Mouse (Mus musculus) forebrain, embryonic 15.5 days (tissue): ENCODE data around the gene A730061H03Rik. TPM values are rescaled to one million over a fixed set of nuclear protein-coding genes. Genes with fewer than 3 reads are reported as not detected.

Experiments
- ATAC-seq: fragments of 200-750 bp; cut with Nextera tagmentation; replicated peaks from 2 replicates; pipeline ENCODE4 v1.8.0; 2017; ENCODE audit warnings: mild to moderate bottlenecking, moderate TSS enrichment, moderate library complexity
- H3K27ac ChIP-seq: fragments of 300-500 bp; sonication (generic); replicated peaks from 2 replicates; pipeline ENCODE4 v1.5.1; 2015; ENCODE audit warnings: mild to moderate bottlenecking, inconsistent platforms
- H3K27me3 ChIP-seq: fragments of 300-500 bp; sonication (generic); 2 replicates; pipeline ENCODE4 v1.6.1; 2015; ENCODE audit warnings: inconsistent platforms
- H3K36me3 ChIP-seq: fragments of 300-500 bp; sonication (generic); 2 replicates; pipeline ENCODE4 v1.6.1; 2015; ENCODE audit warnings: mild to moderate bottlenecking, inconsistent platforms
- H3K4me1 ChIP-seq: fragments of 300-500 bp; sonication (generic); 2 replicates; pipeline ENCODE4 v1.6.1; 2015; ENCODE audit warnings: inconsistent platforms
- H3K4me2 ChIP-seq: fragments of 300-500 bp; sonication (generic); replicated peaks from 2 replicates; pipeline ENCODE4 v1.6.1; 2015; ENCODE audit warnings: mild to moderate bottlenecking, inconsistent platforms
- H3K4me3 ChIP-seq: fragments of 300-500 bp; sonication (generic); 2 replicates; pipeline ENCODE4 v1.5.1; 2015; ENCODE audit warnings: mild to moderate bottlenecking, inconsistent platforms
- H3K9ac ChIP-seq: fragments of 300-500 bp; sonication (generic); replicated peaks from 2 replicates; pipeline ENCODE4 v1.6.1; 2015; ENCODE audit warnings: mild to moderate bottlenecking, inconsistent platforms
- H3K9me3 ChIP-seq: fragments of 300-500 bp; sonication (generic); 2 replicates; pipeline ENCODE4 v1.6.1; 2016; ENCODE audit warnings: inconsistent platforms
- WGBS: fragments of 180-500 bp; shearing (Covaris S2); methylation state at CpG from one replicate; pipeline ENCODE4 v1.1.7; 2015; ENCODE audit warnings: mixed read lengths; 5-methylcytosine and 5-hydroxymethylcytosine counted together
- polyA plus RNA-seq: library from polyadenylated mRNA; unstranded; fragments of >200 nt; fragmentation: Nextera tagmentation; extraction: Ambion mirVana; gene quantifications from 2 replicates; pipeline ENCODE4 v1.2.1, GENCODE M21; 2015

The A730061H03Rik gene
- polyA plus RNA-seq, 1 experiment from 2014 or later: 0.60 TPM

DNA sequence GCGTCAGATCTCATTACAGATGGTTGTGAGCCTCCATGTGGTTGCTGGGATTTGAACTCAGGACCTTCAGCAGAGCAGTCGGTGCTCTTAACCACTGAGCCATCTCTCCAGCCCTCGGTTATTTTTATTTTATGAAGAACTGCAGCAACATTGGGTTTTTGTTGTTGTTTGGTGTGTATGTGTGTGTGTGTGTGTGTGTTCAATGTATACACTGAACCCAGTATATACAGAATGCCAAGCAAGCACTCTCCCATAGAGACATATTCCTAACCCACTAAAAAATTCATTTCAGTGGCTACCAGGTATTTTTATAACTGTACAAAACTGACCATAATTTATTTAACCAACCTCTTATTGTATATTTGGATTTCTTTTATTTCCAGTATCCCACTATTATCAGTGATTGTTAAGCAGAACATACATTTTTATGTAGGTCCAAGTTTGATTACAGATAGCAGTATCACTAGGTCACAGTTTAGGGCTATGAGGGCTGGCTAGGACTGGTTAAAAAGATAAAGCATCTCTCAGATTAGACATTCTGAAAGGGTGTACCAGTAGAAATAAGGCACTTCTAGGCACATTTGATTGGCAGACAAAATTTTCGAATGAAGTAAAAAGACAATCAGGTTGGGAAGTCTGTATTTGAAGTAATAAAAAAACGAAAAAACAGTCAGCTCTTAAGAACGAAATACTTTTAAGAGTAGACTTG lies 1.3 kb downstream of the A730061H03Rik start:
- Histone ChIP-seq H3K4me2 (peak overlapping the region; percentile 67), H3K4me1 (peaks cover 21% of the 10 kb centered on the region), H3K27ac (peak overlapping the region; percentile 98; the same call in 1 of the 2 replicates), H3K36me3 (peaks cover 5% of the 10 kb centered on the region), H3K4me3 (peak overlapping the region; percentile 58), H3K9ac (peak overlapping the region; percentile 85), H3K9me3 (no peaks in the 10 kb centered on the region), H3K27me3 (no peaks in the 10 kb centered on the region)
- ATAC-seq: no peak
- 59% methylated on average over 6 of the region's 6 CpGs for WGBS

DNA sequence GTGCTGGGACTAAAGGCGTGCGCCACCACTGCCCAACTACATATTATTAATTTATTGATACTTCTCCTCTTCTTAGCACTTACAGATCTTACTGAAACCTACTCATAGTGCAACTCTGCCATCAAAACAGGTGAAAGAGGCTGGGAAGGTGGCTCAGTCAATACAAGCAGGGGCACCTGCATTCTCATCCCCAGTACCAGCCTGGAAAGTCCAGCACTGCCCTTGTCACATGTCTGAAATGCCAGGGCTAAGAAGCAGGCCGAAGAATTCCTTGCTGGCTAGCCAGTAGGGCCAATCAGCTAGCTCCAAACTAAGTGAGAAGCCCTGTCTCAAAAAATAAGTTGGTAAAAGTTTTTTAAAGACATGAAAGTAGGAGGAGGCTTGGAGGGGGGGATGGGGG lies 2.6 kb downstream of the A730061H03Rik start:
- H3K27me3 ChIP-seq: no peaks in the 10 kb centered on the region
- H3K4me2 ChIP-seq: no peak overlapping the region

DNA sequence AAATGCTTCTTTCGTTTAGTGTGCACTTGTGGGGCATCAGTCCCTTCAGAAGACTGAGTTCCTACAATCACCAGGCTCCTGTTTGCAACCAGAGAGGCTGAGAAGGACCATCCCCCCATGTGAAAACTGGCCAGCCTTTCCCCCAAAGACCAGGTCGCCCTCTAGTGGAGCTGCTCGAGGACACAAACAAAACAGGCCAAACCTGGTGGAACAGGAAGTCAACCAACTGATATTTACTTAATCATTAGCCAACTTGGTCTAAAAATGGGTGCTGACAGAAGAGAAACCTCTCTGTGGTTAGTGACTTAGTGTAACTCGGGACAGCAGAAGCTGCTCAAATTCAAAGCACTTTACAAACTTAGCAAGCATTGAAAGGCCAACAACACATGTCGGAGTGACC lies 3.2 kb downstream of the A730061H03Rik start:
- Histone ChIP-seq H3K27me3 (no peaks in the 10 kb centered on the region), H3K4me2 (no peak overlapping the region), H3K9ac (no peak overlapping the region), H3K36me3 (no peaks in the 10 kb centered on the region), H3K4me3 (no peak overlapping the region), H3K9me3 (no peaks in the 10 kb centered on the region), H3K27ac (no peak overlapping the region), H3K4me1 (peaks cover 18% of the 10 kb centered on the region)
- WGBS: 29% methylated on average over 5 of the region's 5 CpGs
- ATAC-seq: no peak

More for the DNA sequence above, 2.6 kb downstream of the A730061H03Rik start:
- Histone ChIP-seq H3K4me3 (no peak overlapping the region), H3K36me3 (no peaks in the 10 kb centered on the region), H3K9ac (no peak overlapping the region), H3K9me3 (no peaks in the 10 kb centered on the region), H3K4me1 (peaks cover 21% of the 10 kb centered on the region), H3K27ac (no peak overlapping the region)
- no peak for ATAC-seq
- WGBS: 92% methylated on average over 3 of the region's 3 CpGs

DNA sequence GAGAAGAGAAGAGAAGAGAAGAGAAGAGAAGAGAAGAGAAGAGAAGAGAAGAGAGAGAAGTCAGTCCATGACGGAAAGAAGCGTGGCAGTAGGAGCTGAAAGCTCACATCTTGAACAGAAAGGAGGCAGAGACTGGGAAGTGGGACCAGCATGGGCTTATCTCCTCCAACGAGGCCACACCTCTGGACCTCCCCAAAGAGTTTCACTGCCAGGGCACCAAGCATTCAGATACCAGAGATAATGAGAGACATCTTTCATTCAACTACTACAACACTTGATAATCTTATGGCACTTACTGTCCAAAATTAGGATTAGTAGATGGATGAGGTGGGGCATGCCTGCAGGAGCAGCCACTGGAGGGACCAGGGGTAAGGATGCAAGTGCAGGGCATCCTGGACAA lies 4.4 kb downstream of the A730061H03Rik start:
- H3K27ac ChIP-seq: no peak overlapping the region
- H3K4me1 ChIP-seq: peaks cover 7% of the 10 kb centered on the region
- H3K9ac ChIP-seq: no peak overlapping the region
- H3K4me3 ChIP-seq: no peak overlapping the region
- no peaks in the 10 kb centered on the region for H3K27me3 ChIP-seq
- no peak overlapping the region for H3K4me2 ChIP-seq
- H3K36me3 ChIP-seq: no peaks in the 10 kb centered on the region
- no peaks in the 10 kb centered on the region for H3K9me3 ChIP-seq
- WGBS: 91% methylated on average over 3 of the region's 3 CpGs
- no peak for ATAC-seq

DNA sequence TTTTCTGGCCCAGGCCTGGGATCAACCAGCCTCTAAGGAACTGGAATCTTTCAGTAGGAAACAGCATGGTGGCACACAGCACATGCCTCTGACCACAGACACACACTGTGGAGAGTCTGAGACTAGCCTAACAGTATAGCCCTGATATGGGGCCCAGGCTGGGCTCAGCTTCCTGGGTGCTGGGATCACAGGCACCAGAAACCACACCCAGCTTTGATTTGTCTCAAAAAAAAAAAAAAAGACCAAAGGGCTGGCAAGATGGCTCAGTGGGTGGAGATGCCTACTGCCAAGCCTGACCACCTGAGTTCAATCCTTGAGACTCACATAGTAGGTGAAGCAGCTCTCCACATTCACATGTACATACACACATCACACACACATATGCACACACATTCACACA lies 5.6 kb downstream of the A730061H03Rik start:
- no peak overlapping the region for H3K4me2 ChIP-seq
- no peak overlapping the region for H3K9ac ChIP-seq
- no peak overlapping the region for H3K27ac ChIP-seq
- H3K27me3 ChIP-seq: no peaks in the 10 kb centered on the region
- no peak overlapping the region for H3K4me3 ChIP-seq
- ATAC-seq: no peak
- peaks cover 7% of the 10 kb centered on the region for H3K4me1 ChIP-seq
- H3K36me3 ChIP-seq: no peaks in the 10 kb centered on the region; the same call in 1 of the 2 replicates
- H3K9me3 ChIP-seq: no peaks in the 10 kb centered on the region

DNA sequence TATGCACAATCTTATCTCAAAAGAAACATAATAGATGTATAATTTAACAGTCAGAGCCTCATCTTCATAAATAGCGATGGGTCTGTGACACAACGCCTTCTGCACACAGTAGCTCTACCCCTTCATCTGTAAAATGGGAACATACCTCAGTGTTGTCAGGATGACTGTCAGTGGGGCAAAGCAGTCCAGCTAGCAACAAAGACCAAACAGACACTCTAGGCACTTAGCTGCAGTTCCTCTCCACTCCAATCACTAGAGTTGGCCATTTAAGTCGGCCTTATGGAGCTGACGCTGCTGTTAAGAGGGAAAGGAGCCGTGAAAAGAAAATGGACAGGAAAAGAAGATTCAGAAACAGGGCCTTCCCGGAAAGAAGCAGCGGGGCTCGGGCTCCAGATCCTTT lies 8.4 kb downstream of the A730061H03Rik start:
- no peaks in the 10 kb centered on the region for H3K4me1 ChIP-seq

DNA sequence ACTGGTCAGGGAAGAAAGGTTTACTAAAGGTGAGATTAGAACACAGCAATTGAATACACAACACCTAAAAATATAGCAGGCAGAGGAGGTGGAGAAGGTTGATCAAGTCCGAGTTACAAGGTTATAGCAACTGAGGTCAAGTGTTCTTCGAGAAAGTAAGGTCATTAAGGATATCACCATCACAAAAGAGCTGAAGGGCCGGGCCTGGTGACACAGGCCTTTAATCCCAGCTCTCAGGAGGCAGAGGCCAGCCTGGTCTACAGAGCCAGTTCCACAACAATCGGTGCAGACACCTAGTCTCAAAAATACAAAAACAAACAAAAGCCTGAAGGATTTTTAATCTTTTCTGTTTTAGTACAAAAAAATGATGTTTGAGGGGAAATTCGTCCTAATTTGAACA lies 8.9 kb downstream of the A730061H03Rik start:
- Histone ChIP-seq H3K4me2 (no peak overlapping the region), H3K9me3 (no peaks in the 10 kb centered on the region), H3K27me3 (no peaks in the 10 kb centered on the region), H3K36me3 (peaks cover 18% of the 10 kb centered on the region), H3K9ac (no peak overlapping the region), H3K4me1 (no peaks in the 10 kb centered on the region), H3K4me3 (no peak overlapping the region), H3K27ac (no peak overlapping the region)
- 68% methylated on average over 5 of the region's 5 CpGs for WGBS
- no peak for ATAC-seq

More for the DNA sequence above, 8.4 kb downstream of the A730061H03Rik start:
- no peak for ATAC-seq
- Histone ChIP-seq H3K4me2 (no peak overlapping the region), H3K4me3 (no peak overlapping the region), H3K27me3 (no peaks in the 10 kb centered on the region), H3K27ac (no peak overlapping the region), H3K9ac (no peak overlapping the region), H3K9me3 (no peaks in the 10 kb centered on the region), H3K36me3 (peaks cover 18% of the 10 kb centered on the region)
- 87% methylated on average over 8 of the region's 8 CpGs for WGBS

DNA sequence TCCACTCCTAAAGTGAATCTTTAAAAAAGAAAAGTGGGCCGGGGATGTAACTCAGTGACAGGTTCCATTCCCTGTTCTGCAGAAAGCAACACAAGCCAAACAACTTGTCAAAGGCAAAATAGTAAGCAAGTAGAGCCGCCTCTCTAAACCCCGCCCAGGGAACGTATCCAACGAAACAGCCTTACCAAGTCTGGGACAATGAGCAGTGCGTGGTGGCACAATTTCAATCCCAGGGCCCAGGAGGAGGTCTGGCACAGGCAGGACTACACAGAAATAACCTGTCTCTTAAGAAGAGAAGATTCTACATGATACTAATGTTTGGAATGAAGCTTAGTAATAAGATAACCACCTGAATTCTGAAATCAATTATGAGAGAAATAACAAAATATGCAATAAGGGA lies 10.0 kb downstream of the A730061H03Rik start:
- Histone ChIP-seq H3K9me3 (no peaks in the 10 kb centered on the region), H3K36me3 (peaks cover 18% of the 10 kb centered on the region), H3K27ac (no peak overlapping the region), H3K9ac (no peak overlapping the region), H3K4me2 (no peak overlapping the region), H3K27me3 (no peaks in the 10 kb centered on the region), H3K4me1 (no peaks in the 10 kb centered on the region), H3K4me3 (no peak overlapping the region)
- WGBS: 73% methylated on average over 6 of the region's 6 CpGs
- ATAC-seq: no peak

DNA sequence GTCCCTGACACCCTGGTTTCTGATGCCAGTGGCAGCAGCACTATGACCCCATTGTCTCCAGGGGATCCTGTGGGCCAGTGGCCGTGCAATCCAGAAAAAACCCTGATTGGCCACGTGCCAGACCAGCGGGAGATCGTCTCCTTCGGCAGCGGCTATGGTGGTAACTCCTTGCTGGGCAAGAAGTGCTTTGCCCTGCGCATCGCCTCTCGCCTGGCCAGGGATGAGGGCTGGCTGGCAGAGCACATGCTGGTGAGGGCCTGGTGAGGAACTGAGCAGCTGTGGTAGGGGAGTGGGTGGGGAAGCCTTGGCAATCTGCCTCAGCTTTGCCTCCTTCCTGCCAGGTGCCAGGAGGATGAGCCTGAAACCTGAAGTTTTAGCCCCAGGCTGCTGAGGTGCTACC lies 15.9 kb downstream of the A730061H03Rik start:
- H3K9ac ChIP-seq: no peak overlapping the region
- no peaks in the 10 kb centered on the region for H3K27me3 ChIP-seq
- no peak overlapping the region for H3K27ac ChIP-seq
- H3K4me1 ChIP-seq: peaks cover 31% of the 10 kb centered on the region
- no peak for ATAC-seq
- no peak overlapping the region for H3K4me2 ChIP-seq
- H3K9me3 ChIP-seq: no peaks in the 10 kb centered on the region
- no peak overlapping the region for H3K4me3 ChIP-seq
- WGBS: 41% methylated on average over 9 of the region's 9 CpGs
- H3K36me3 ChIP-seq: peaks cover 19% of the 10 kb centered on the region

DNA sequence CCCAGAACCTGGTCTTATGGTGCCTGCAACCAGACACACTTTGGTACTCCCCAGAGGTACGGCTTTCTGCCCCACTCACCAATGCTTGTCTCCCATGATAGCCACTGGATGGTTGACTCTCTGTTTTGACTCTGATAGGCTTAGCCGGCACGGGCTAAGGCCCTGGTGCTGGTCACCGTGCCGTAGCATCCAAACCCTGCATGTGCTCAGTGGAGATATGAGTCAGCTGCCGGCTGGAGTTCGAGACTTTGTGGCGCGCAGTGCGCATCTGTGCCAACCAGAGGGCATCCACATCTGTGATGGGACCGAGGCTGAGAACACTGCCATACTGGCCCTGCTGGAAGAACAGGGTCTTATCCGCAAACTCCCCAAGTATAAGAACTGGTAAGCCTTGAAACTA lies 17.9 kb downstream of the A730061H03Rik start:
- 0 out of 2 replicates have a peak, but pooled peaks cover 3% of the 10 kb centered on the region for H3K36me3 ChIP-seq
- H3K4me2 ChIP-seq: no peak overlapping the region
- no peaks in the 10 kb centered on the region for H3K27me3 ChIP-seq
- H3K4me3 ChIP-seq: no peak overlapping the region
- no peak overlapping the region for H3K9ac ChIP-seq
- no peak for ATAC-seq
- H3K9me3 ChIP-seq: no peaks in the 10 kb centered on the region
- 95% methylated on average over 12 of the region's 12 CpGs for WGBS
- peaks cover 31% of the 10 kb centered on the region for H3K4me1 ChIP-seq
- no peak overlapping the region for H3K27ac ChIP-seq

DNA sequence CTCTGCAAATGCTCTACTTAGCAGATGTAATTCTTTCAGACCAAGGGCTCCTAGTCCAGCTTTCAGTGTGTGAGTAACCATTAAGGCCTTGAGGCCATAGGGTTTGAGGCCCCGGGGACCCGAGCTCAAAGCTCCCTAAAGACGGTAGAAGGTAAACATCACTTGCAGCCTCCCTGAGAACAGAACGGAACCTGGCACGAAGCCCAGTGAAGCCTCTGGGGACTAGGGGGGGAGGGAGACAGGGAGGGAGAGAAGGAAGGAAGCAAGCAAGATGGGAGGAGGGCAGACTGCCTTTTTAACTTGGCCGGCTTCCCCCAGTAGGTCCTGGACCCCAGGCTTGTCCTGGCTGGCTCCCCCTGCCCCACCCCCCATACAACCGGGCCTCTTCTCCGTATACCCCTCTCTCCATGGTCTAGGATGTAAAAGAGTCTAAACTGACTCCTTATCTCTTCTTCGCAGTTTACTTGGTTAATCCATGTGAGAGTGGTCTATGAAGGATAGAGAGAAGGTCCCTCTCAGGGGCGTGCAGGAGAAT lies 19.4 kb downstream of the A730061H03Rik start:
- Histone ChIP-seq H3K9me3 (no peaks in the 10 kb centered on the region), H3K4me3 (peak overlapping the region; percentile 58), H3K27me3 (no peaks in the 10 kb centered on the region), H3K36me3 (0 out of 2 replicates have a peak, but pooled peaks cover 3% of the 10 kb centered on the region), H3K9ac (peak overlapping the region; percentile 72), H3K4me2 (peak overlapping the region; percentile 86), H3K27ac (peak overlapping the region; percentile 85), H3K4me1 (peaks cover 31% of the 10 kb centered on the region)
- 3% methylated on average over 10 of the region's 10 CpGs for WGBS
- peak; percentile 65 for ATAC-seq

DNA sequence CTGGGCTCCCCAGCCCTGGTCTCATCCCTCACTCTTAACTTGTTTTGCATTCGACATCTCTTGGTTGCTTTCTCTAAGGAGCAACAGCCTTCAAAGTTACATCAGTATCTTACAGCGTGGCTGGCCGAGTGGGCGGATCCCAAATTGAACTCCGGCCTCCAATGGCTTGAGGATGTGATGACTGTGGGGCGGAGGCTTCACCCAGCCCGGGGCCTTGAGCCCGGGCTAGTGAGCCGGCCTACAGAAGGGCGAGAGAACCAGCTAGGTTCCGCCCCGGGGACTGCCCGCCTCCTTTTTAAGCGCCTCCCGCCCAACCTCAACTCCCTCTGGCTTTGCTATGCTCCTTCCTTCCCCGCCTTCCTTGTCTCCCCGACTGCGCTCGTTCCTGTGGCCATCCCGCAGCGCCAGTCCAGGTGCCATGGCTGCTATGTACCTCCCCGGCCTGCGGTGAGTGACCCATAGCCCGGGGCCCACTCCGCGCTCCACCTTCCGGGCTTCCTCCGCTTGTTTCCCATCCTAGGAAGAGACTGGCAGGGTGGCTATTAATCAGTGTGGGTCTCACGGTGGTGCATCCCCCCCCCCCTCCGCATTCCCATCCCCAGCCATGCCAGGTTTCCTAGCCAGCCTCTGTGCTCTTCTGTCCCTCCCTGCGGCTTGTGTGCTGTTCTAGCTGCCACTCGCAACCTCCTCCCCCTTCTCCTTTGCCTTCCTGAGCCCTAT lies 20.0 kb downstream of the A730061H03Rik start, which contains the start of gene Pck2:
TSS of gene Pck2 (plus strand) at position 200 of the 720 bp plus-strand sequence.
- ATAC-seq: peak; percentile 83
- H3K27ac ChIP-seq: peak within 1 kb of the TSS; percentile 85
- H3K4me1 ChIP-seq: peaks cover 31% of the 10 kb centered on the region
- WGBS: under 1% methylated on average over 32 of the region's 32 CpGs
- H3K36me3 ChIP-seq: 0 out of 2 replicates have a peak, but pooled peaks cover 3% of the 10 kb centered on the region
- H3K27me3 ChIP-seq: no peaks in the 10 kb centered on the region
- peak within 1 kb of the TSS; percentile 86 for H3K4me2 ChIP-seq
- no peaks in the 10 kb centered on the region for H3K9me3 ChIP-seq
- H3K9ac ChIP-seq: peak within 1 kb of the TSS; percentile 72
- peak within 1 kb of the TSS; percentile 58 for H3K4me3 ChIP-seq
